Mouse (Mus musculus): Measurements from ENCODE around the gene Akap13. TPM values are rescaled to one million over a fixed set of nuclear protein-coding genes. Genes with fewer than 3 reads are reported as not detected.

The Akap13 gene
- total and polyA plus RNA-seq, 3 experiments, result 11.4 to 32.5 (median 27.7) TPM

GRCm38 (mm10) chr7:75795106-75795505 is 339.8 kb downstream of the Akap13 start (continued):
- TF ChIP-seq MAZ (IDR thresholded peaks at IDR 0.05; ENCODE audit: low read depth, low read length), result 0 out of 2 replicates have a peak, but pooled peaks have one; percentile 19
- TF ChIP-seq USF1 (IDR thresholded peaks at IDR 0.05; ENCODE audit: low read depth, low read length), result no peak
- TF ChIP-seq SIN3A (IDR thresholded peaks at IDR 0.05; ENCODE audit: low read length), result peak; percentile 55; the same call in 1 of the 2 replicates
- peak; percentile 75 for TF ChIP-seq ELF1 (IDR thresholded peaks at IDR 0.05; ENCODE audit: low read depth, low read length)
- TF ChIP-seq ZC3H11A (IDR thresholded peaks at IDR 0.05; ENCODE audit: low read depth, low read length), result no peak
- no peak for TF ChIP-seq CTCF (conservative IDR thresholded peaks at IDR 0.05 in 1 of 2, IDR thresholded peaks at IDR 0.05 in 1 of 2; ENCODE audit: low read depth in 2 of 2, low read length in 2 of 2)
- peak; percentile 22; the same call in 1 of the 2 replicates for TF ChIP-seq JUN (IDR thresholded peaks at IDR 0.05; ENCODE audit: insufficient read depth, low read depth, low read length)
- TF ChIP-seq ZNF384 (IDR thresholded peaks at IDR 0.05; ENCODE audit: low read depth, low read length), result no peak
- no peak for TF ChIP-seq TBP (conservative IDR thresholded peaks at IDR 0.05; ENCODE audit: low read depth, low read length)
- peak; percentile 59 for TF ChIP-seq TCF12 (IDR thresholded peaks at IDR 0.05; ENCODE audit: low read depth, low read length)
- peak; percentile 39; the same call in 1 of the 2 replicates for TF ChIP-seq POLR2A (IDR thresholded peaks at IDR 0.05; ENCODE audit: low read depth, low read length)
- TF ChIP-seq ETS1 (conservative IDR thresholded peaks at IDR 0.05; ENCODE audit: low read depth, low read length), result peak; percentile 66
- TF ChIP-seq UBTF (IDR thresholded peaks at IDR 0.05; ENCODE audit: low read depth, low read length), result no peak
- TF ChIP-seq RCOR1 (conservative IDR thresholded peaks at IDR 0.05; ENCODE audit: low read depth, low read length), result peak; percentile 70; the same call in 1 of the 2 replicates
- no peak for TF ChIP-seq MYC (IDR thresholded peaks at IDR 0.05; ENCODE audit: low read depth, low read length)
- TF ChIP-seq RAD21 (IDR thresholded peaks at IDR 0.05; ENCODE audit: low read depth, low read length), result no peak

GRCm38 (mm10) chr7:75796474-75796873 is 341.1 kb downstream of the Akap13 start:
- Histone ChIP-seq H3K4me2 (ENCODE audit: insufficient read depth, low read depth, poor library complexity, severe bottlenecking) (peak overlapping the region; percentile 94), H3K27ac (ENCODE audit: insufficient read depth, low read depth) (peak overlapping the region; percentile 93), H3K9me3 (replicated peaks; ENCODE audit: low read length) (peaks cover 4% of the 10 kb centered on the region), H3K9ac (ENCODE audit: insufficient read depth, low read depth) (peak overlapping the region; percentile 60), H3K4me1 (ENCODE audit: control insufficient read depth in 1 of 2, insufficient read depth in 2 of 2) (peaks cover 17 to 67% of the 10 kb centered on the region in 2 experiments), H3K79me2 (replicated peaks; ENCODE audit: control insufficient read depth, extremely low read depth, insufficient read depth, poor library complexity, severe bottlenecking) (no peaks in the 10 kb centered on the region), H3K4me3 (replicated peaks in 1 of 3; ENCODE audit: low read depth in 2 of 3, low read length in 2 of 3, poor library complexity in 1 of 3) (no peak overlapping the region), H3K27me3 (replicated peaks) (no peaks in the 10 kb centered on the region), H3K36me3 (replicated peaks in 1 of 2; ENCODE audit: control insufficient read depth in 1 of 2, insufficient read depth in 1 of 2, low read length in 1 of 2) (no peaks in the 10 kb centered on the region)
- dilution Hi-C loops (cut with MboI; ENCODE audit: extremely low pct_ligation_motif_present, extremely low pct_unique_long_range_greater_than_20kb, low sequenced_read_pairs), result no loop called here
- in situ Hi-C loops (cut with MboI; ENCODE audit: low pct_ligation_motif_present, low pct_unique_long_range_greater_than_20kb, low sequenced_read_pairs), result no loop called here
- no peak for TF ChIP-seq PAX5 (IDR thresholded peaks at IDR 0.05; ENCODE audit: low read length)
- TF ChIP-seq ELF1 (IDR thresholded peaks at IDR 0.05; ENCODE audit: low read depth, low read length), result peak; percentile 94
- TF ChIP-seq TCF12 (IDR thresholded peaks at IDR 0.05; ENCODE audit: low read depth, low read length), result peak; percentile 98
- no peak for TF ChIP-seq NRF1 (IDR thresholded peaks at IDR 0.05; ENCODE audit: low read depth, low read length)
- TF ChIP-seq POLR2A (IDR thresholded peaks at IDR 0.05; ENCODE audit: low read depth, low read length), result 0 out of 2 replicates have a peak, but pooled peaks have one; percentile 47
- TF ChIP-seq ETS1 (conservative IDR thresholded peaks at IDR 0.05; ENCODE audit: low read depth, low read length), result peak; percentile 98
- no peak for TF ChIP-seq POLR2AphosphoS2 (IDR thresholded peaks at IDR 0.05; ENCODE audit: low read depth, low read length)
- peak; percentile 53; the same call in 1 of the 2 replicates for TF ChIP-seq TBP (conservative IDR thresholded peaks at IDR 0.05; ENCODE audit: low read depth, low read length)
- peak; percentile 82 for TF ChIP-seq MAZ (IDR thresholded peaks at IDR 0.05; ENCODE audit: low read depth, low read length)
- no peak; the same call in 1 of the 2 replicates for TF ChIP-seq ZNF384 (IDR thresholded peaks at IDR 0.05; ENCODE audit: low read depth, low read length)
- no peak for TF ChIP-seq ZMIZ1 (IDR thresholded peaks at IDR 0.05; ENCODE audit: low read depth, low read length)
- peak; percentile 97 for TF ChIP-seq JUND (conservative IDR thresholded peaks at IDR 0.05; ENCODE audit: low read depth, low read length)
- TF ChIP-seq JUN (IDR thresholded peaks at IDR 0.05; ENCODE audit: insufficient read depth, low read depth, low read length), result peak; percentile 90
- 0 out of 2 replicates have a peak, but pooled peaks have one; percentile 46 for TF ChIP-seq HCFC1 (IDR thresholded peaks at IDR 0.05; ENCODE audit: low read depth, low read length)
- TF ChIP-seq CHD2 (IDR thresholded peaks at IDR 0.05; ENCODE audit: low read length), result peak; percentile 93
- peak; percentile 91 for TF ChIP-seq MAFK (IDR thresholded peaks at IDR 0.05; ENCODE audit: insufficient replicate concordance, low read length)
- peak; percentile 92 for TF ChIP-seq BHLHE40 (IDR thresholded peaks at IDR 0.05; ENCODE audit: low read depth, low read length)
- peak; percentile 92; the same call in 1 of the 2 replicates for TF ChIP-seq RCOR1 (conservative IDR thresholded peaks at IDR 0.05; ENCODE audit: low read depth, low read length)
- no peak for TF ChIP-seq ZC3H11A (IDR thresholded peaks at IDR 0.05; ENCODE audit: low read depth, low read length)
- TF ChIP-seq MEF2A (IDR thresholded peaks at IDR 0.05; ENCODE audit: borderline replicate concordance, low read depth, low read length), result peak; percentile 94
- peak; percentile 71; the same call in 1 of the 2 replicates for TF ChIP-seq MXI1 (IDR thresholded peaks at IDR 0.05; ENCODE audit: low read depth, low read length)
- TF ChIP-seq UBTF (IDR thresholded peaks at IDR 0.05; ENCODE audit: low read depth, low read length), result no peak
- TF ChIP-seq MYC (IDR thresholded peaks at IDR 0.05; ENCODE audit: low read depth, low read length), result peak; percentile 82
- no peak for TF ChIP-seq GABPA (IDR thresholded peaks at IDR 0.05; ENCODE audit: insufficient replicate concordance, low read depth, low read length)
- TF ChIP-seq IRF4 (IDR thresholded peaks at IDR 0.05; ENCODE audit: low read depth, low read length), result peak; percentile 100
- TF ChIP-seq SIN3A (IDR thresholded peaks at IDR 0.05; ENCODE audit: low read length), result peak; percentile 95
- TF ChIP-seq EP300 (IDR thresholded peaks at IDR 0.05; ENCODE audit: low read length), result peak; percentile 98
- peak; percentile 80 for TF ChIP-seq MAX (IDR thresholded peaks at IDR 0.05; ENCODE audit: low read length)
- peak; percentile 97 for DNase-seq (ENCODE audit: extremely low read depth)
